Mouse (Mus musculus): ENCODE results near the gene Zkscan6.

Gene Zkscan6

DNA sequence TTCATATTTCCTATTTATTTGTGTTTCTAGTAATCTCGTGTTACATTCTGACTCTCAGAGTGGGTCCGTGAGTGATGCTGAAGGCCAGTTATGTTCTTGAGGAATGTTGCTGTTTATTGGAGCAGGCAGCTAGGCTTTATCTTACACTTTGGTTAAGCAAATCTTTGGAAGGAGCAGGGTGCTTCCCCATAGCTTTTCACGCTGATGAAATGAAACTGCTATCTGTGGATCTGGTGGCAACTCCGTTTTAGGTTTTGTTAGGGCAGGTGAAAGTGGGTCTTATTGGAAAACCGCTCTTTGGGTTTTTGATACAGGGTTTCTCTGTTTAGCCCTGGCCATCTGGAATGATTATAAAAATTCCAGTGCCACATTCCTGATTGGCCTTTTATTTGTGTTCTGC is 5.1 kb downstream of the Zkscan6 start:
- in situ Hi-C loops (cut with MseI, MboI) = no loop called here

DNA sequence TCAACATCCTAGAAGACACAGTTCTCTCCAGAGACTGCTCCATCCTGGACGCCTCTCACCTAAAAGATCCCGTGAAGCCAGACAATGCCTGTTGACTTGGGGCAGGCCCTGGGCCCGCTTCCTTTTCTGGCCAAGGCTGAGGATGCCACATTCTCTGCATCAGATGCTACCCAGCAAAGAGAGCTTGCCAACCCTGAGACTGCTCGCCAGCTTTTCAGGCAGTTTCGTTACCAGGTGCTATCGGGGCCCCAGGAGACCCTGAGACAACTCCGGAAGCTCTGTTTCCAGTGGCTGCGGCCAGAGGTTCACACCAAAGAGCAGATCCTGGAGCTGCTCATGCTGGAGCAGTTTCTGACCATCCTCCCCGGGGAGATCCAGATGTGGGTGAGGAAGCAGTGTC is 7.4 kb downstream of the Zkscan6 start:
- in situ Hi-C loops (cut with MseI, MboI) = no loop called here

DNA sequence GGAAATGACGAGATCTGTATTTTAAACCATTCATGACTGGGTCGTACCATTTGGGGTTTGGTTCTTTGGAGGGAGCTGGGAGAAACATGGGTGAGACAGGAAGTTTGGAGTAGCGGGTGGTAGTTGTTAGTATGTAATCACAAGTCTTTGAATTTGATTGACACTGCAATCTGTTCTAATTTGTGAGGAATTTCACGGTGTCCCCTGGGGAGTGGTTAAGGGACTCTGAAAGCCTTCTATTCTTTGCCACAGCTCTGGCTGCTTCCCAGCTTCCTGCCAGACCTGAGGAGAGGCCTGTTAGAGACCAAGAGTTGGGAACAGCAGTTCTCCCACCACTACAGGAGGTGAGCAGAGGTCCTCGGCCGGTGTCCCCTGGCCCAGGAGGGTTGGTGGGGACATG is 9.3 kb downstream of the Zkscan6 start:
- in situ Hi-C loops (cut with MseI, MboI) = no loop called here

DNA sequence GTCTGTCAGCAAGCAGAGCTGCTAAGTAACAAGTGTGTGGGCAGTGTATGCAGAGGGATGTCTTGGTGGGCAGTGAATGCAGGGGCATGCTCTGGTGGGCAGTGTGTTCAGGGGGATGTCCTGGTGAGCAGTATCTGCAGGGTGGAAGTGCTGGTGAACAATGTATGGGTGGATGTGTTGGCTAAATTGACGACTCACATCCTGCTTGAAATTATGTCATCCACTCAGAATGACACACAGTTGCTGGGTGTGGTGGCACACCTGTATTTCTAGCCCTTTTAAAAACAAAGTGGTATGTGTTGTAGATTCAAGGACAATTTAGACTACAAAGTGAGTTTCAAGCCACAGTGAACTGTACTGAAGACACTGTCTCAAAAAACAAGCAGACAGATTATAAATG is 11.2 kb downstream of the Zkscan6 start:
- in situ Hi-C loops (cut with MseI, MboI) = no loop called here

DNA sequence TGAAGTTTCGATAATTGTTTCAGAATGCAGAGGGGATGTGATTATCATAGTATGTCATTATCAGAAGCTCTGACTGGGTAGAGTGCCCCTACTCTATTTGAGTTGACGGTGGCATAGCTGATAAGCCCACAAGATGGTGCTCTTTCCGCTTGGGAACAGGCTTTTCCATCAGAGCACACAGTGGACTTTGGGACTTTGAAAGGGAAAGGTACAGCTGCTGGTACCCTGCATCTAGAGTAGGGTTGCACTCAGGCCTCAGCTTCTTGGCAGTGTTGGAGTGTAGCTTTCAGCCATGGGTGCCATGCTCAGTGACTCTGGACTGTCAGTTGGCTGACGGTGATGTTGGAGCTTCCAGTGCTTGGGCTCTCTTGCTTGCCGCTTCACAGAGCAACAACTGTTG is 13.3 kb downstream of the Zkscan6 start:
- in situ Hi-C loops (cut with MseI, MboI) = no loop called here

DNA sequence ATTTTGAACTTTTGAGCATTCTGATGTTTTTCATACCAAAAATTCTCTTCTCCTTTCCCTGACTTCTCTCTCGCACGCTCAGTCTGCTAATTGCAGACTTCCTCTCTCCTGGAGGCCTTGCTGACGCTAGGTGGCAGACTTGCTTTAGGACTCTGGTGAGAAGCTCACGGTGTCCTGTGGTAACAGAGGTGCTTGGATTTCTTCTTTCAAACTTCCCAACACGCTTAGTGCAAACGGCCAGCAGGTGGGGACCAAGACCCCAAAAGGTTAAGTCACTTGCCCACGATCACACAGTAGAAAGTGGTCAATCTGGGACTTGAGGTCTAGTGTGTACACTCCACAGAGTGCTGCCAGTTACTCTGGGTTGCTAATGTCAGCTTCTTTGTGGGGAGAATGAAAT is 13.9 kb downstream of the Zkscan6 start:
- in situ Hi-C loops (cut with MseI, MboI) = no loop called here

DNA sequence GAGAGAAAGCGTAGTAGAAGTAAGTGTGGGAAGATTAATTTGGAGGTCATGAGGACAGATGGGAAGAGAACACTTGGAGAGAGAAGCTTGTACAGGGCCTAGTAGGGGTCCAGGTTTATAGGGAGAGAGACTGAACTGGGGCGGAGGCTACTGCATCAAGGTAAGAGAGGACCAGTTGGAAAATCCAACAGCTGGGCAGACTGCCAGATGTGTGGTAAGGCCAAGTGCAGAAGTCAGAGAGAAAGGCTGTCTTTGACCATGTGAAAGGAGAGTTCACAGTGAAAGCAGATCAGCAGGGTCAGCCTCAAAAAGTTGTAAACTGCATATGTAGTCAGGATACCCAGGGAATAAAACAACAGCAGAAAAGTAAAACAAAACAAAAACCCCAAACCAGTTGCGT is 17.6 kb downstream of the Zkscan6 start:
- in situ Hi-C loops (cut with MseI, MboI) = no loop called here

DNA sequence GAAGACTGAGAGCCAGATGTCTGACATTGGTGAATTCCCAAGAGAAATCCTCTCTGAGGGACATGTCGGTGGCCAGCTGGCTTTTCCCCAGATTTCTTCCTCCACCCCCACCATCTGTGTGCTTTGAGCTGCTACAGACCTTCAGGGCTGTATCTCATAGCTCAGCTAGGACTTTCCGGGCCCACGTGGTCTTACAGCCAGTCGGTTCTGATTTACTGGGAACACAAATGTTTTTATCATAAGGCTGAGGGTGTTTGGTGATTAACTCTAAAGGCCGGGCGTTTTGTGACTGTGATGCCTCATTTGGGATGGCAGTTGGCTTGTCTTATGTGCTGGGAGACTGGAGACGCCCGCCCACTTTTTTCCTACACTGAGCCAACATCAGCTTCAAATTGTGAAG is 32.0 kb downstream of the Zkscan6 start:
- in situ Hi-C loops (cut with MseI, MboI) = no loop called here

DNA sequence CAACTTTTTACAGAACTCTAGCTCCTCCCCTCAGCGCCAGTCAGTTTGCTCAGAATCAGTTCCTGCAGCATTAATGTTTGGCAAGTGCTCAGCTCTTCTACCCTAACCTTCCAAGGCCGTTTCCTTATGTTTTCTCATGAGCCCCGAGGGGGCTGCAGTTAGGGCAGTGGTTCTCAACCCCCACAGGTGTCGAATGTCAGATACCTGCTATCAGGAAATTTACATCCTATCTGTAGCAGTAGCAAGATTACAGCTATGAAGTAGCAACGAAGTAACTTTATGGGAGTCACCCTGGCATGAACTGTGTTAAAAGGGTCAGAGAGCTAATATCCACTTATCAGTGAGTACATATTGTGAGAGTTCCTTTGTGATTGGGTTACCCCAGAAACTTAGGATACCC is 39.5 kb downstream of the Zkscan6 start:
- in situ Hi-C loops (cut with MseI, MboI) = no loop called here

DNA sequence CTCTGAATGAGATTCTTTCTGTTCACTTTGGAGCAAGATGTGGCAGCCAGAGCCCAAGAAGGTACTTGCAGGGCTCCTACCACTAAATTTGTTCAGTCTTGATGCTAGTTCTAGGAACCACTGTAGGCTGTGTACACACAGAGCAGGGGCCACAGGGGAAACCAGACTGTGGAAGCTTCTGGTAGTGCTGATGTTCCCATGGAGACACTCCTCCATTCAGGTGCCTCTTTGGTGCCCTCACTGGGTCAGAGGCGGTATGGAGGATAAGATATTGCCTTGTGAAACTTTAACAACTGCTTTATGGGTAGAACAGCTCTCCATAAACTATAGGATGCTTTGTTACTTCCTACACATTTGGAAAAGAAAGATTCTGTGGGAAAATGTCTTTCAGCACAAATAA is 45.1 kb downstream of the Zkscan6 start:
- in situ Hi-C loops (cut with MseI, MboI) = no loop called here

DNA sequence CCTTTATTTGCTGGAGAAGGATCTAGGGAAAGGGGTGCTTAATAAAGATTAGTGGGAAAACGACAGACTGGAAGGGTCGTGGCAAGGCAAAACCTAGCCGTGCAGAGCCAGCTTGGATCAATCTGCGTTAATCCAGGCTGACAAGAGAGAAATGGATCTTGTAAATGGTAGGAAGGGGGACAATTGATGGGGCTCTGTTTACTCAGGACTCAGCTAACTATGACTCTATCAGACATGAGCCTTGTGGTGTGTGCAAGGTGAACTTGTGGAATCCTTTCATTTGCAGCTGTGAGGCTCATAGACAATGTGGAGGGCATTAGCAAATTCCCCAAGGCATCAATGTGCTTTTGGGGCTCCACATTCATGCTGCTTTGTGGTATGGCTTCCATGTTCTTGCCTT is 54.5 kb downstream of the Zkscan6 start:
- in situ Hi-C loops (cut with MseI, MboI) = no loop called here

DNA sequence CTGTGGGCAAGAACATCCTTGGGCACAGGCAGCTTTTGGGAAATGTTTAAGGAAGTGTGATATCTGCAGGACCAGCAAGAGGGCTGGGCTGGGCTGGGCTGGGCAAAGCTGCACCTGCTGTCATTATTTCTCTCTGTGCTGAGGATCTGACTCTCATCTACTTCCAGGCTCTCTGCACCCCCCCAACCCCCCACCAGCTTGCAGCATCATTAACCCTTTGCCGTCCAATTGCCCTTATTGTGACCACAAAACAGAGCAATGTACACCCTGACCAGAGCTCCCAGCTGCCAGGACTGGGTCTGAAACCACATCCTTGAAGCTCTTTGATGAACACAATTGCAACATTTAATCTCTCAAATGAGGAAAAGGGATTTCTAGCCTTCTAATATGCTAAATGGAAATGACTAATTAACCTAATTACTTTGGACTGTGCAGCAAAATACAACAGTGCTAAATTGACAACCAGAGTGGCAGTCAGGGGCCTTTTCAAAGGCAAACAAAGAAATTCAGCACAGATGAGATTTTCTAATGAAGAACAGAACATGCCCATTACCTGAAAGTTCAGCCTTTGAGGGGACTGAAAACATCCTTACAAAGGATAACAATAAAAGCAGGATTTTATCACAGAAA is 70.3 kb downstream of the Zkscan6 start:
- in situ Hi-C loops (cut with MseI, MboI) = no loop called here

Measured in mouse trophoblast stem cell (cell line).